Mouse (Mus musculus): ENCODE measurements around the gene Syk. TPM values are rescaled to one million over a fixed set of nuclear protein-coding genes. Genes with fewer than 3 reads are reported as not detected.

Gene Syk
- total and polyA plus RNA-seq, 2 experiments: 1.9 to 3.0 TPM

DNA sequence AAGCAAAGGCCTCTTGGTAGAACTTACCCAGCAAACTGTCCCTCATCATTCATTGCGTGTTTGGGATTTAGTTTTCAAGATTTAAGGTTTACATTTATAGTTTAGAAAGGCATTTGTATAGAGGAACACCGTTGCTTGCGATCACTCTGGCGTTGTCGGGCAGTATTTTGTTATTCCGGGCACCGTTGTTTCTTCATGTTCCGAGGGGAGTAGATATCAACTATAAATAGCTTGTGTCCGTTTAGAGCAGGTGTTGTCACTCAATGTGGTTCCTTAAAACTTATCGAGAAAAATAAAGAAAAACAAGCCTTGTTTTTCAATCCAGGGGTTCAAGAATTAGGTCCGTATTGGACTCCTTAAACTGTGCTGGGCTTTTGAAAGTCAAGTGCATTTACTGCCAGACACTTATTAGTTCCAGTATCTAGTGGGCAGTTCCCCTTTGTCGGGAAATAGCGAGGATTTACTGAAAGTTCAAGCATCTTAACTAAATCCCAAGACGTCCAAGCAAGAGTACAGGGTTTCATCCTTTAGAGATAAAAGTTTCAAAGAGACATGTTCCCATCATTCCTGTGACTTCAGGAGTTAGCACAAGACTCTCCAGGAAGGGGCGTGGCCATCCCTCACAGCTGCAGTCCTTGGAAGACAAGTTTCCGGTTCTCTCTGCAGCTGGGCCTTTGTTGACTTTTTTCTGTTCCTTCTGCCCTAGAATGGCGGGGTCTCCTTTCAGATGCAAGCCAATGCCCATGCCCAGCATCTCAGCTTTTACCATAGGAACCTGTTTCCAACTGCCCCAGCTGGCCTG is 1.9 kb downstream of the Syk start:
- Histone ChIP-seq H3K79me2 (ENCODE audit: control insufficient read depth, insufficient read depth, low read length) (no peaks in the 10 kb centered on the region), H3K4me1 (ENCODE audit: control insufficient read depth, insufficient read depth, low read length) (no peaks in the 10 kb centered on the region), H3K36me3 (ENCODE audit: control insufficient read depth, insufficient read depth, low read length) (no peaks in the 10 kb centered on the region), H3K9ac (ENCODE audit: low read depth, low read length) (no peak overlapping the region), H3K27ac (replicated peaks; ENCODE audit: insufficient read depth, low read depth, low read length) (no peak overlapping the region), H3K27me3 (ENCODE audit: control insufficient read depth, insufficient read depth, low read length) (peaks cover 3% of the 10 kb centered on the region; the same call in 1 of the 2 replicates), H3K4me3 (ENCODE audit: insufficient read depth, low read depth, low read length) (no peak overlapping the region; the same call in 1 of the 2 replicates)
- 63% methylated on average over 17 of the region's 17 CpGs for WGBS
- no peak for DNase-seq (ENCODE audit: extremely low read depth, low read depth, low spot score)
- TF ChIP-seq POLR2A (IDR thresholded peaks at IDR 0.05; ENCODE audit: extremely low read depth, insufficient read depth, low read length): no peak
- TF ChIP-seq CTCF (IDR thresholded peaks at IDR 0.05; ENCODE audit: low read depth, low read length): no peak

DNA sequence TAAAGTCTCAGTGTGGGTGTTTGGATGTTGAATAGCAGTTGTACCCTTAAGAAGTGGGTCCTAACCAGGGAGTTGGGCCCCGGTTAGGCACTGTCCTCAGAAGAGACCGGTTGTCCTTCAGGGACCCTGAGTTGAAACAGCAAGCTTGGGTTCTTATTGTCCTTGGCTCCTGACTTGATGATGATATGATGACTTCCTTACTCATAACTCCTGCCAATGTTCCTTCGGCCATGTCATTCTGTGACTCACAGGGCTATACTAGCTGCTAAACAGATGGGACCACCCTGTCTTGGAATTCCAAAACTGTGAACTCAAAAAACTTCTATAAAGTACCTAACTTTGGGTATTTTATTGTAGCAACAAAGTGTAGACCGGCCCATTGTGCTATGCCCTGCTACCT is 4.8 kb downstream of the Syk start:
- DNase-seq (ENCODE audit: extremely low read depth, low read depth, low spot score): no peak
- H3K27me3 ChIP-seq (ENCODE audit: control insufficient read depth, insufficient read depth, low read length): peaks cover 3% of the 10 kb centered on the region; the same call in 1 of the 2 replicates
- H3K36me3 ChIP-seq (ENCODE audit: control insufficient read depth, insufficient read depth, low read length): no peaks in the 10 kb centered on the region
- H3K9ac ChIP-seq (ENCODE audit: low read depth, low read length): no peak overlapping the region
- H3K27ac ChIP-seq (replicated peaks; ENCODE audit: insufficient read depth, low read depth, low read length): no peak overlapping the region
- no peaks in the 10 kb centered on the region for H3K4me1 ChIP-seq (ENCODE audit: control insufficient read depth, insufficient read depth, low read length)
- TF ChIP-seq POLR2A (IDR thresholded peaks at IDR 0.05; ENCODE audit: extremely low read depth, insufficient read depth, low read length) (no peak), CTCF (IDR thresholded peaks at IDR 0.05; ENCODE audit: low read depth, low read length) (no peak)
- no peaks in the 10 kb centered on the region for H3K79me2 ChIP-seq (ENCODE audit: control insufficient read depth, insufficient read depth, low read length)
- WGBS: 83% methylated on average over 4 of the region's 4 CpGs
- no peak overlapping the region for H3K4me3 ChIP-seq (ENCODE audit: insufficient read depth, low read depth, low read length)

DNA sequence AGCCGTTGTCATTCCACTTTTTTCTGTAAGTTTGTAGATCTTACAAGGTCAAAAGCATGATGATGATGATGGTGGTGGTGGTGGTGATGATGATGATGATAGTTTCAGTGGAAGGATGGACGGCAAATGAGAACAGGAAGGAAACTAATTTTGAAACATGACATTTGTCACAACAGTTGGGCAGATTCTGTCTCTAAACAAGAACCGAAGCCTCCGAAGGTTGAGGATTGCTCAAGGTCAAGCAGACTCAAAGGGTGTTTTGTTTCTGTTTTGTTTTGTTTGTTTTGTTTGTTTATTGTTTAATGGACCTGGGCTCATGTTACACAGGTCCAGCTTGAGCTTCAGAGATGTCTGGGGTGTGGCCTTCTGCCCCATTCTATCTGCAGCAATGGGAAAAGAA is 6.1 kb downstream of the Syk start:
- TF ChIP-seq CTCF (IDR thresholded peaks at IDR 0.05; ENCODE audit: low read depth, low read length) (no peak), POLR2A (IDR thresholded peaks at IDR 0.05; ENCODE audit: extremely low read depth, insufficient read depth, low read length) (no peak)
- H3K9ac ChIP-seq (ENCODE audit: low read depth, low read length): no peak overlapping the region
- H3K36me3 ChIP-seq (ENCODE audit: control insufficient read depth, insufficient read depth, low read length): no peaks in the 10 kb centered on the region
- no peaks in the 10 kb centered on the region for H3K79me2 ChIP-seq (ENCODE audit: control insufficient read depth, insufficient read depth, low read length)
- no peaks in the 10 kb centered on the region for H3K27me3 ChIP-seq (ENCODE audit: control insufficient read depth, insufficient read depth, low read length)
- no peaks in the 10 kb centered on the region for H3K4me1 ChIP-seq (ENCODE audit: control insufficient read depth, insufficient read depth, low read length)
- no peak for DNase-seq (ENCODE audit: extremely low read depth, low read depth, low spot score)
- no peak overlapping the region for H3K27ac ChIP-seq (replicated peaks; ENCODE audit: insufficient read depth, low read depth, low read length)
- H3K4me3 ChIP-seq (ENCODE audit: insufficient read depth, low read depth, low read length): no peak overlapping the region
- WGBS: 77% methylated on average over 4 of the region's 4 CpGs

DNA sequence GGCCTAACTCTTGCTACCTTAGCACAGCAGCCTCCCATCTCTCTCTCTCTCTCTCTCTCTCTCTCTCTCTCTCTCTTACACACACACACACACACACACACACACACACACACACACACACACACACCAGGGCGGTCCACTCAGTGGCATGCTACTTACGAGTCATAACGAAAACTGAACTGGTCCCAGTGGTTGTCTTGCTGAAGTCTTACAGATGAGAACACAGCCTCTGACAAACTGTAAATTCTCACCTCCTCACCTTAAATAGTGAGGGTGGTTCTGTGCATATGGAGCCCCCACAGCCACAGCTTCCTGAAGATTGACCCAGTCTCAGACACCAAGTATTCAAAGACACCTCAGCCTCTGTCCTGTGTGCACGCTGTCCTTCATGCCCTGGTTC is 8.9 kb downstream of the Syk start:
- TF ChIP-seq POLR2A (IDR thresholded peaks at IDR 0.05; ENCODE audit: extremely low read depth, insufficient read depth, low read length) (no peak), CTCF (IDR thresholded peaks at IDR 0.05; ENCODE audit: low read depth, low read length) (no peak)
- no peak overlapping the region for H3K9ac ChIP-seq (ENCODE audit: low read depth, low read length)
- no peaks in the 10 kb centered on the region for H3K79me2 ChIP-seq (ENCODE audit: control insufficient read depth, insufficient read depth, low read length)
- DNase-seq (ENCODE audit: extremely low read depth, low read depth, low spot score): no peak
- no peaks in the 10 kb centered on the region for H3K4me1 ChIP-seq (ENCODE audit: control insufficient read depth, insufficient read depth, low read length)
- WGBS: 87% methylated on average over 4 of the region's 4 CpGs
- no peaks in the 10 kb centered on the region for H3K36me3 ChIP-seq (ENCODE audit: control insufficient read depth, insufficient read depth, low read length)
- no peaks in the 10 kb centered on the region for H3K27me3 ChIP-seq (ENCODE audit: control insufficient read depth, insufficient read depth, low read length)
- H3K27ac ChIP-seq (replicated peaks; ENCODE audit: insufficient read depth, low read depth, low read length): no peak overlapping the region
- H3K4me3 ChIP-seq (ENCODE audit: insufficient read depth, low read depth, low read length): no peak overlapping the region

DNA sequence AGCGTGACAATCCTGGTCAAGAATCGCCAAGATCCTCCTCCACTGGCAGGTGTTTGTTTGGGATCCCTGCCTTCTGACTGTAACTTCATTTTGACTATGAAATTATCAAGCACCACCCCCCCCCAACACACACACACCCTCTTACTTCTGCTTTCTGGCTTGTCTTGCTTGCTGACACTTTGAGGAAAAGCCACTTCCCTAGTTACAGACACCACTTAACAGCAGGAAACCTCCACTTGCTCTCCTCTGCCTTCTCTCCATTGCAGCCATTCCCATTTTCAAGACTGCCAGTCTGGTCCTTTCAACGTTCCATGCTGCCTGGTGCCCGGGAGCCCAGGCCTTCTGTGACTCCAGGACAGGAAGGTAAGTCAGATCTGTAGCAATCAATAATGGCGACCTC is 13.7 kb downstream of the Syk start:
- Histone ChIP-seq H3K27me3 (ENCODE audit: control insufficient read depth, insufficient read depth, low read length) (no peaks in the 10 kb centered on the region), H3K9ac (ENCODE audit: low read depth, low read length) (no peak overlapping the region), H3K36me3 (ENCODE audit: control insufficient read depth, insufficient read depth, low read length) (no peaks in the 10 kb centered on the region), H3K4me3 (ENCODE audit: insufficient read depth, low read depth, low read length) (no peak overlapping the region), H3K4me1 (ENCODE audit: control insufficient read depth, insufficient read depth, low read length) (no peaks in the 10 kb centered on the region), H3K79me2 (ENCODE audit: control insufficient read depth, insufficient read depth, low read length) (no peaks in the 10 kb centered on the region), H3K27ac (replicated peaks; ENCODE audit: insufficient read depth, low read depth, low read length) (no peak overlapping the region)
- 77% methylated on average over 5 of the region's 5 CpGs for WGBS
- no peak for TF ChIP-seq CTCF (IDR thresholded peaks at IDR 0.05; ENCODE audit: low read depth, low read length)
- no peak for TF ChIP-seq POLR2A (IDR thresholded peaks at IDR 0.05; ENCODE audit: extremely low read depth, insufficient read depth, low read length)
- DNase-seq (ENCODE audit: extremely low read depth, low read depth, low spot score): peak; percentile 18

DNA sequence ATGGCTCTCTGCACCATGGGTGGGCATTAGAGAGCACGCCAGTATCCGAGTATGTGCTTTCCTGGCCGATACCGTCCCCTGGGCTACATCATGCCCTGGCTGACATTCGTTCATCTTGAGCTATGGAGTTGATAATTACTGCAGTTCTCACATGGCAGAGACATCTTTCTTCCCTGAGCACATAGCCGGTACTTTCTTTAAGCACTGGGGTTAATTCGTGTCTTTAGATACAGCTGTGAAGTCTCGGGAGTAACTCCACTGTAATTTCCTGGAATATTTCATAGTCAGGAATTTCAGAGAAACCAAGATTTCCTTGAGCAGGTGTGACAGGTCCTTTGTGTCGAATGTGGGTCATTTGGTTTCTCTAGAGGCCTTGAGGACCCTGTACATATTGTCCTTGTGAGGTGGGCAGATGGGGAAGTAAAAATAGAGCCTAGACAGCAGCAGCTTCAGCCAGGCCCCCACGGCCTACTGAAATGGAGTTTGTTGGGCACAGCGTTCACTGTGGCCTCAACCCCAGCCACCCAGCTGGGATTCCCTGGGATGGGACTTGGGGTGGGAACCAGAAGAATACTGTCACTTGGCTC is 14.2 kb downstream of the Syk start:
- 82% methylated on average over 11 of the region's 11 CpGs for WGBS
- TF ChIP-seq POLR2A (IDR thresholded peaks at IDR 0.05; ENCODE audit: extremely low read depth, insufficient read depth, low read length): no peak
- TF ChIP-seq CTCF (IDR thresholded peaks at IDR 0.05; ENCODE audit: low read depth, low read length): no peak
- no peak overlapping the region for H3K27ac ChIP-seq (replicated peaks; ENCODE audit: insufficient read depth, low read depth, low read length)
- H3K4me1 ChIP-seq (ENCODE audit: control insufficient read depth, insufficient read depth, low read length): no peaks in the 10 kb centered on the region
- H3K79me2 ChIP-seq (ENCODE audit: control insufficient read depth, insufficient read depth, low read length): no peaks in the 10 kb centered on the region
- no peaks in the 10 kb centered on the region for H3K36me3 ChIP-seq (ENCODE audit: control insufficient read depth, insufficient read depth, low read length)
- no peaks in the 10 kb centered on the region for H3K27me3 ChIP-seq (ENCODE audit: control insufficient read depth, insufficient read depth, low read length)
- no peak for DNase-seq (ENCODE audit: extremely low read depth, low read depth, low spot score)
- no peak overlapping the region for H3K4me3 ChIP-seq (ENCODE audit: insufficient read depth, low read depth, low read length)
- H3K9ac ChIP-seq (ENCODE audit: low read depth, low read length): no peak overlapping the region

All from liver, adult 2 months (tissue).